Mouse (Mus musculus) kidney, postnatal 36 days (tissue): ENCODE data around the gene Mink1.

Experiments
- DNase-seq, 2 experiments: peaks; one replicate each; pipeline ENCODE4 v3.0.0; 2021 to 2022; ENCODE audit warnings: mixed read lengths in 2 of 2

The Mink1 gene

DNA sequence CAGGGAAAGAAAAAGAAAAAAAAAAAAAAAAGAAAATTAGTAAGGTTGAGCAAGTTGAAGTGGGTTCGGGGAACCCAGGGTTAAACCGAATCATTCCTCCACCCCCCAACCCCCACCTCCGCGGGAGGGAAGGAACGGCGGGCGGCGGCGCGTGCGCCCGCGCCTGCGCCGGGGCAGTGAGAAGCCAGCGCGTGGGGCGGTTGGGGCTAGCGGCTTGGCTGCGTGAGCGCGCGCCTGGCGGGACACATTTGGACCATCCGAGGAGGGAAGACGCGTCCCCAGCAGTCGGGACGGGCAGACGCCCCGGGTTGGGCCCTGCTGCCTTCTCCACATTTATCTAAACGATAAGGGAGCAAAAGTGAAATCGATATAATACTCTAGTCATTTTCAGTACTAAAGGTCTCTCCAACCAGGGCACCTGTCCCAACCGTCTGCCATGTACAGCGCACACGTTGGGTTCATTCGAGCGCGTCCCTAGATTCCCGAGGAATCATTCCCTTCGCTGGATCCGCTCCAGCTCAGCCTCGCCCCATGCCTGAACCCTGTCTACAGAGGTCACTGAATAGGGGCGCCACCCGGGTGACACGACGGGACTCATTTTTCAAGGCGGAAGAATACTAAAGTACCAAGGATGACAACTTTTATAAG lies 92.4 kb downstream of the Mink1 start:
- DNase-seq: peak; percentile 81 to 91

DNA sequence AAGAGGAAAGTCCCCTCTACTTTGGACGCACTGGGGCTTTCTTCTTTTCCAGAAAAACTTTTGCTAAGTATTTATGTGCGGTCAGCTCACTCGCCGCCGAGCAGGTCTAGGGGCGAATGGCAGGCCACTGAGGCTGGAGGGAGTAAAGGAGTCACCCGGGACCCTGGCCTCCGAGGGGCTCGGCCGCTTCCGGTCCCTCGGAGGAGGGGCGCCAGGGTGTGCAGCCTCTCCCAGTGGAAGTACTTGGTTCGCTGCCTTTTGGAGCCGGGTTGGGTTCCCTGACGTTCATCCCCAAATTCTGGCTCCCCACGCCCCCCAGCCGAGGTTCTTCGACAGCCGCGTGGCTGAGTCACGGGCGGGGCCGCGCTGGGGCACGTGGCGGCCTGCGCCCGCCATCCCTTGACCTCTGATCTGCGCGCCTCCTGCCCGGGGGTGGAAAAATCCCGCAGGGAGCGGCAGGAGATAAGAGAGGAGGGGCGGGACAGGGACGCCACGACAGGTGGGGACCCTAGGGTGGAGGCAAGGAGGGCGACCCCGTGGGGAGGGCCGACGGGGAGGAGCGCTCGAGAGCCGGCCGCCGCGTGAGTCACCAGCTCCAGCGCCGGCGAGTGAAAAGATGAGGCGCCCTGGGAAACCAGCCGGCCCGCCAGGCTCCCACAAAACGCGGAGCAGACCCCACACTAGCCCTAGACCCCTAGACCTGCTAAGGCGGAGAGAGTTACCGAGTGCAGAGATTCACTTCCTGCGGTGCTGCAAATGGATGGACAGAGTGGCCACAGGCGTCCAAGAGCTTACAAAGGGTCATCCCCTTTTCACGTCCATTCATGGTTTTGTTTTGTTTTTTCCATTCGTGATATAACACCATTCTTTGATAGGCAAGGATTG lies 93.1 kb downstream of the Mink1 start:
- DNase-seq: peak; percentile 26 to 70

DNA sequence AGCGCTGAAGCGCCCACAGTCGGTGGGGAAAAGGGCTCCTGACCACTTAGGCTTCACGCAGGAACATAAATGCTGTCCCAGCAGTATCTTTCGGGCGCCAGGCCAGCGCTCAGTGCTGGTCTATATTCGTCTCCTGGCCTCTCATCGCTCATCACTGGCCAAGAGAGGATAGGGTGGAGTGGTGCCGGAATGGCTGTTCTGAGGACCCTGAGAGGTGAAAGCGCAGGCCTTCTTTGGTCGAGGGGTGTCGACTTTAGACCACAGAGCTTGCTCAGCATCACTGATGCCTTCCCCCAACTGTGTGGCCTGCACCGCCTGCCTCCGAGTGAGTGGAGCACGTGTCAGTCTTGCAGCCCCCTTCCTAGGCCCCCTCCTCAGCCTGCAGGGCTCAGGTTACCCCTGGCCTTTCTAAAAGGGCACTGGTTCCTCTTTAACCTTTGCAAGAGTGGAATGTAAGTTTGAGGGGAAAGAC lies 93.8 kb downstream of the Mink1 start:
- DNase-seq: peak; percentile 35 to 69

DNA sequence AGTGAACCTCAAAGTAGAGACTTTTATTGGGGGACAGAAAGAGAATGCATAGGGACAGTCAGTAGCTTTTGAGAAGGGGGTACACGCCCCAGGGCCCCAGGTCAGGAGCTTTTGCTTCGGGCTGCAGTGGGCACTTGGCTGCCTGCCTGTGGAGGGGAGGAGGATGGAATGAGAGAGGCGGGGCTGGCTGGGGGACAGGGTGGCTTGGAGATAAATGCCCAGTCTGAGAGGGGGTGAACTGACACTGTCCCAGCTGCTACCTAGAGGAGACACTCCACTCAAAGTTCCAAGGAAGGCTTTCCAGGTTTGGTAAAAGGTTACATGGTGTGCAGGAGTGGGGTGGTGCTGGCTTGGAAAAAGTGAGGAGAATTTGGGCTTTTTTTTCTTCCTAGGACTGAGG lies 94.3 kb downstream of the Mink1 start, which contains the start of gene Eno3:
Gene Eno3 (plus strand): TSS at position 239 of the 400 bp plus-strand sequence.
- no peak for DNase-seq

DNA sequence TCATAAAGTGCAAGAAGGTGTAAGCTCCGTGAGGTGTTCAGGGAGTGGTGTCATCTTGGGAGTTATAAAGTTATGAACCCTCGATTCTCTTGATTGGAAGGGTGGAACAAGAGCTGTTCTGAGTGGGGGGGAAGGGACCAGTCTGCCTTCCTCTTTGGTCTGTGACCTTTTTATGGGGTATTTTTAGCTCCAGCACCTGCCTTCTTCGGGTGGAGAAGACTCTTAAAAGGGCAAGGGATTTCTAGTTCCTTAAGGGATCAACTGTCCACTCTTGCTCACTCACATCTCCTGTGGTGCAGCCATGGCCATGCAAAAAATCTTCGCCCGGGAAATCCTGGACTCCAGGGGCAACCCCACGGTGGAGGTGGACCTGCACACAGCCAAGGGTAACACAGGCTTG lies 94.9 kb downstream of the Mink1 start:
- DNase-seq: no peak

DNA sequence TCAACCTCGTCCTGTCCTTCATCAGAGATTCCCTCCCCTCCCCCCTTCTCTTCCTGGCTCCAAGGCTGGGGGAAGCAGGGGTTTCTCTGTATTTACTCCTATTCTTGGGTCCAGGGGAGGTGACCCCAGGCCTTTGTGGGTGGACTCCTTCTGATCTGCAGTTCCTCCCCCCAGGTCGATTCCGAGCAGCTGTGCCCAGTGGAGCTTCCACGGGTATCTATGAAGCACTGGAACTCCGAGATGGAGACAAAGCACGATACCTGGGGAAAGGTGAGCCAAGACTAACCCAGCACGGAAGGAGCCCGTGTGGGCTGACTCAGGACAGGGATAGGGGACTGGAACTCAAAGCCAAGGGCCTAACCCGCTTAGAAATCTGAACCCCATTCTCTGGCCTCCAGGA lies 95.3 kb downstream of the Mink1 start:
- DNase-seq: no peak

DNA sequence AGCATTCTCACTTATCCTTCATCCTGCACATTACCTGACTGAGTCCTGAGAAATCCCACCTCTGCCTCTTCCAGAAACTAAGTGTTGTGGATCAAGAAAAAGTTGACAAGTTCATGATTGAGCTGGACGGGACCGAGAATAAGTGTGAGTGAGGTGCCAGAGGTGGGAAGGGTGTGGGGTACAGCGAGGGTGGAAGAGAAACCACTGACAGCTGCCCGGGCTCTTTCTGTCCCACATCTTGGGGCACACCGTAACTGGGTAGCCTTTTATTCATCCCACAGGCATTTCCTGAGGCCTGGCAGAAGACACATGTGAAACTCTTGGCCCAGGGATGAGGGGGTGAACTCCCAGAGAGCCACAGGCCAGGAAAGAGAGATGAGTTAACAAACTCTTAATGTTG lies 95.8 kb downstream of the Mink1 start:
- no peak for DNase-seq

DNA sequence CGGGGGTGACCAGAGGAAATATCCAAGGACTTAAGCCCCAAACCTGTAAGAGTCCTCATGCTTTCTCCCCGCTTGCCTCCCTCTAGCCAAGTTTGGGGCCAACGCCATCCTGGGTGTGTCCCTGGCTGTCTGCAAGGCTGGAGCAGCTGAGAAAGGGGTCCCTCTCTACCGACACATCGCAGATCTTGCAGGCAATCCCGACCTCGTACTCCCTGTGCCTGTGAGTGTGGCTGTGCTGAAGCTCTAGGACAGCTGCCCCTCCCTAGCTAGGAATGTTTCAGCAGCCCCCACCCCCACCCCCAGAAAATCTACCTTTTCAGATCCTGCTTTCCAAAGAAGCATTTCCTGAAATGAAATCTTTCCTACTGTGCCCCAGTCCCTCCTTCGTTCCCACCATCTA lies 96.3 kb downstream of the Mink1 start:
- DNase-seq: no peak

DNA sequence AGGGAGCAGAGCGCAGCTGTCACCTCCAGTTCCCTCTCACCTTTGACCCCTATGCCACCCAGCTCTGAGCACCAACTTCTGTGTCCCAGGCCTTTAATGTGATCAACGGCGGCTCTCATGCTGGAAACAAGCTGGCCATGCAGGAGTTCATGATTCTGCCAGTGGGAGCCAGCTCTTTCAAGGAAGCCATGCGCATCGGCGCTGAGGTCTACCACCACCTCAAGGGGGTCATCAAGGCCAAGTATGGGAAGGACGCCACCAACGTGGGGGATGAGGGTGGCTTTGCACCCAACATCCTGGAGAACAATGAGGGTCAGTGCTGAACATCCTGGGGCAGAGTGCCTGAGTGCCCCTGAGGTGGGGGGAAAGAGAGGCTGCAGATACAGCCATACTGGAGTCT lies 97.9 kb downstream of the Mink1 start:
- no peak for DNase-seq

DNA sequence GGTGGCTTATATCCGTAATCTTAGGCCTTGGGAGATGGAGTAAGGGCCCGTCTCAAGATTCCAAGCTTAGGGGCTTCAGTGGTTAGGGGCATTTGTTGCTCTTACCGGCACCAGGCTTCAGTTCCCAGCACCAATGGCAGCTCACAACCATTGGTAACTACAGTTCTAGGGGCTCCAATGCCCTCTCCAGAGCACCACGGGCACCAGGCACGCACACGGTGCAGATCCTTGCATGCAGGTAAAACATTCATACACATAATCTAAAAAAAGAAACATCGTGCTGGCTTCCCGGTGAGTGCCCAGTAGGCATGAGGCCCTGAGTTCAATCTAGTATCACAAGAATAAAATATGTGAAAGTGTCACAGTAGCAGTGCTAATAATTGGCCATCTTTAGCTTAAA lies 100.4 kb downstream of the Mink1 start:
- DNase-seq: no peak

DNA sequence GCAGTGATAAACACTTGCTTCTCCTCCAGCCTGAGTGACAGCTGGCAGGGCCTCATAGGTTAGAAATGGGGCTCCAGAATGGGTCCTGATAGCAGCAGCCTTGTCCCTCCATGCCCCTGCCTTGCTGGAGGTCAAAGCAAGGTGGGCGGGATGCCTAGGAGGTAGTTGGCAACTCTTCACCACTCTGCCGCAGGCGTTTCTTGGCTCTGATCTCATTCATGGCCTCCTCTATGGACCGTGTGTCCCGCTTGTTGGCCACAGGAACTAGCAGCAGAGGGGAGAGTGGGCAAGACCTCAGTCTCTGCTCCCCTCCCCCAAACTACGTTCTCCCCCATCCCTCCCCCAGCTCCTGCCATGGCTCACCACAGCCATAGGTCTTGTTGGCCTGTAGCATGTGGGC lies 101.3 kb downstream of the Mink1 start:
- no peak for DNase-seq
